Mouse (Mus musculus) thymus, postnatal 14 days (tissue): ENCODE results near the gene Rpl23.
A peak's percentile ranks its signal among the peaks of the same experiment; 100 is the strongest.
"Not testable (repeated sequence)": the region's sequence is repeated elsewhere in the genome, so short reads cannot be mapped to it uniquely, and the experiment has no call there.

ENCODE experiments used
- DNase-seq: peaks from one replicate; pipeline ENCODE4 v3.0.0; 2021

Rpl23 gene

DNA sequence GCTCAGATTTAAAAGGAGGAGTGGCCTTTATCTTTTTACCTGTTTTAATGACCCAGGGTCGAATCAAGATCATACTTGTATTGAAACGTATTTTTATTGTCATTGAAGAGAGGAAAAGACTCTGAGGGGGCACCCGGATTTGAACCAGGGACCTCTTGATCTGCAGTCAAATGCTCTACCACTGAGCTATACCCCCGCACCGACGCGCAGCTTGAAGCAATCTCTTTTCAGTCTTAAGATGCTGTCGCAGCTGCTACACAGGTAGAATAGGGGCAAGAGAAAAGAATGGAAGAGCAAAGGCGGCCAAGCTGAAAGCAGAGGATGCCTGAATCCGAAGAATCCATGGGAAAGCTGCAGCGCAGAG is 16.5 kb upstream of the Rpl23 start, which contains the start of gene Lasp1:
TSS of gene Lasp1 (plus strand) at position 219 of the 364 bp plus-strand sequence.
- DNase-seq = peak; percentile 93

DNA sequence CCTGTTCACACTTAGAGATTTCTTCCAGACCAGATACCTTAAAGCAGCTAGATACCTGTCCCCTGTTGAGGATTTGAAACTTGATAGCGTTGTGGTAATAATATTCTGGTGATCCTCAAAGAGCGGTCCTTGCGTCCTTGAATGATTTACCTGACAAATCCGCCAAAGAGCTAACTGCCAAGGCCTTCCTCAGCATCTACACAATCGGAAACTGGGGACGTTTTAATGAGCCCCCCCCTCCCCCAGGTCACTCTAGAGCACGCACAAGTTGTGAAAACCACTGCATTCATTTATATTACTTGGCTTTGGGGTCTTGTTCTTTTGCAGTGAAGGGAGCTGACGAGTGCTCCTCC is 15.8 kb upstream of the Rpl23 start:
- no peak for DNase-seq

DNA sequence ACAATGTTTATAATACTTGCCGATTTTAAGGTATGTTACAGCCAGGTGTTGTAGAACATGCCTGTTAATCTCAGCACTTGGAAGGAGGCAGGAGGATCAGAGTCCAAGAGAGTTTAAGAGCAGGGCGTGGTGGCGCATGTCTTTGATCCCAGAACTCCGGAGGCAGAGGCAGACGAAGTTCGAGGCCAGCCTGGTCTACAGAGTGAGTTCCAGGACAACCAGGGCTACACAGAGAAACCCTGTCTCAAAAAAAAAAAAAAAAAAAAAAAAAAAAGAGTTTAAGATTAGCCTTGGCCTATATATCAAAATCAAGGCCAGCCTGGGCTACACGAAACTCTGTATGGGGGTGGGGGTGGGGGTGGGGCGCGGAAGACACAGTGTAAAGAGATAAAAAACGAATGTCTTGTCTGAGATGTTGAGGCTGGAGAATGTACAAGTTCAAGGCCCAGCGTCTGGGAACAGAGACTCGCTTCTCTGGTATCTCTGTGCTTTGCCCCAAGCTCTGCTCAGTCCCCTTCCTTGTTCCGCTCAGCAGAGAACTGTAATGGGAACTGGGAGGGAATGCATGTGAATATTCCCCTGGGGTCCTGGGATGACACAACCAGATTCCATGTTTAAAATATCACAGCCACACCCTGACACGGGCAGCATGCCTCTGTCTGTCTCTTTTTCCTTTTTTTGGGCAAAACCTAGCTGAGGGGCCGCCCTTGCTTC is 15.3 kb upstream of the Rpl23 start:
- DNase-seq = no peak

DNA sequence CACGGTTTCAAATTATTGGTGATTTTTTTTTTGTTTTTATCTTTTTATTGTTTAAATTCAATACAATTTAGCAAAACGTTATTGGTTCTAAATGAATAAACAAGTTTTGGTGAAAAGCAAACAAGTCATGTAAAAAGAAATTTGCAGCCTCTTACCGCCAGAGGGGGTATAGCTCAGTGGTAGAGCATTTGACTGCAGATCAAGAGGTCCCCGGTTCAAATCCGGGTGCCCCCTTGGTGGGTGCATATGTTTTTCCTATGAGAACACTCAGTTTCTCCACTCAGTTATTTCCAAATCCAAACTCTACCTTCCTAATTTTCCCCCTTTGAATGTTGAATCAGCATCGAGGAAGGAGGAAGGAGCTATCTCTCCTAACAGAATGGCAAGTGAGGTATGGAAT is 14.7 kb upstream of the Rpl23 start:
- DNase-seq = peak; percentile 83

DNA sequence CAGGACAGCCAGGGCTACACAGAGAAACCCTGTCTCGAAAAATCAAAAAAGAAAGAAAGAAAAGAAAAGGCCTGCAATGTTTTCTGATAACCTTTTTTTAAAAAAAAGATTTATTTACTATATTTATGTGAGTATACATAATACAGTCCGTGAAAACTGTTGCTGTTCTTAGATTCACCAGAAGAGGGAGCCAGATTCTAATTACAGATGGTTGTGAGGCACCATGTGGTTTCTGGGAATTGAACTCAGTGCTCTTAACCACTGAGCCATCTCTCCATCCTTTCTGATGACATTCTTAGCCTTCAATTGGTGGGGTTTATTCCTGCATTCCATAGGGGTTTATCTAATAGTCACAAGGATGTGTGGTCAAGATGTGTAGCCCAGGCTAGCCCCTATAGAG is 10.9 kb upstream of the Rpl23 start:
- DNase-seq = peak; percentile 74

DNA sequence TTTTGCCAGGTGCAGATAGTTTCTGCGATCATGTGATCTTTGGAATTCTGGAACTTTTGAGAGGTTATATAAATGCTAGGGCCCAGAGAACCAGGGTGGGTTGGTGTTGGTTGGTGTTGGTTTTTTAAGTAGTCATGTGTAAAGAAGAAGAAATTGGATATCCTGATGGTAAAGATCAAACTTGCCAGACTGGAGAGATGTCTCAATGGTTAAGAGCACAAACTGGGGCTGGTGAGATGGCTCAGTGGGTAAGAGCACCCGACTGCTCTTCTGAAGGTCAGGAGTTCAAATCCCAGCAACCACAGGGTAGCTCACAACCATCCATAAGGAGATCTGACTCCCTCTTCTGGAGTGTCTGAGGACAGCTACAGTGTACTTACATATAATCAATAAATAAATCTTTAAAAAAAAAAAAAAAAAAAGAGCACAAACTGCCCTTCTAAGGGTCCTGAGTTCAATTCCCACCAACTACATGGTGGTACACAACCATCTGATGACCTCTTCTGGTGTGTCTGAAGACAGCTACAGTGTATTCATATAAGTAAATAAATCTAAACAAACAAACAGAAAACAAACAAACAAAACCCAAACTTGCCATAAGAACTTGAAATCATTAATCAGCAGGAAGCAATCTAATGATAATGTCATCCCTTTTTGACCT is 8.7 kb upstream of the Rpl23 start:
- not testable (repeated sequence) for DNase-seq

DNA sequence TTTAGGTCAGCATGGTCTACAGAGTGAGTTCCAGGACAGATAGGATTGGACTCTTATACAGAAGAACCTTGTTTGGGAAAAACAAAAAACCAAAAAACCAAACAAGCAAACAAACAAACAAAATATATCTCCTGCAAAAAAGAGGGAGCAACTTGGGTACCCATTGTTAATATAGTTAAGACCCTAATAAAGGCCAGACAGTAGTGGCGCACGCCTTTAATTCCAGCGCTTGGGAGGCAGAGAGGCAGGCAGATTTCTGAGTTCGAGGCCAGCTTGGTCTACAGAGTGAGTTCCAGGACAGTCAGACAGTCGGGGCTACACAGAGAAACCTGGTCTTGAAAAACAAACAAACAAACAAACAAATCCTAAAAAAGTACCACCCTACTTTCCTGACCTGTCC is 7.5 kb upstream of the Rpl23 start:
- DNase-seq = no peak

DNA sequence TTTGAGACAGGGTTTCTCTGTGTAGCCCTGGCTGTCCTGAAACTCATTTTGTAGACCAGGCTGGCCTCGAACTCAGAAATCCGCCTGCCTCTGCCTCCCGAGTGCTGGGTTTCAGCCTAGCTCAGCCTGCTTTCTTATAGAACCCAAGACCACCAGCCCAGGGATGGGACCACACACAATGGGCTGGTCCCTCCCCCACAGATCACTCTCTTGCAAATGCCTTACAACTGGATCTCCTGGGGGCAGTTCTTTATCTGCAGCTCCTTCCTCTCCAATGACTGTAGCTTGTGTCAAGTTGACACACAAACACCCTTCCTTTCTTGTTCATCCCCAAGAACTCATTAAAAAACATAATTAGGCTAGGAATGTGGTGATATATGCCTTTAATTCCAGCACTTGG is 5.7 kb upstream of the Rpl23 start:
- DNase-seq = no peak

DNA sequence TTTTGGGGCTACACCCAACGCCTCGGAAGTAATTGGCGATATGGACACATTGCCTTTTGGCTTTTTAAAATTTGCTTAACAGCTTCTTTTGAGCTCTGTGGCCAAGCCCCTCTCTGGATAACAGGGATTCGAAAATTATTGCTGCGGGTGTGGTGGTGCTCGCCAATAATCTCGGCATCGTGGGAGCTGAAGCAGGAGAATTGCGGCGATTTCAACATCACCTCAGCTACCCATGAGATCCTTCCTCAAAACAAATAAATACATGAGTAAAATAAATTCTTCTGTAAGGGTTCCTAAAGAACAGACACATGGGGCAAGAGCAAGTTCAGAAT is 293 bp upstream of the Rpl23 start:
- DNase-seq = no peak

DNA sequence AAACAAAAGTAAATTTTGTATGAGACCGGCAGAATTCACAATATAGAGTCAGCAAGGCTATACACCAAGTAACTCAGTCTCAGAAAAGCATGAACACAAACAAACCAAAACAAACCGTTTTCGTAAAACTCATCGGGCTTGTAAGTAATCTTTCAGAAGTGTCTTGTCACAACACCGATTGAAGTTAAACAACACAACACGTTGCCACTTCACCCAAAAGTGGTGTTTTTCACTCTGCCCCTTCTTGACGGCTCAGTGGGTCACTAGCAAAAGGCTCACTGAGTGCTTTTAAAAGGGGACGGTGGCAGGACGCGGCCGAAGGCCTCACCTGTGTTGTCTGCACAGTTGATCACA is 782 bp downstream of the Rpl23 start:
- DNase-seq = no peak

DNA sequence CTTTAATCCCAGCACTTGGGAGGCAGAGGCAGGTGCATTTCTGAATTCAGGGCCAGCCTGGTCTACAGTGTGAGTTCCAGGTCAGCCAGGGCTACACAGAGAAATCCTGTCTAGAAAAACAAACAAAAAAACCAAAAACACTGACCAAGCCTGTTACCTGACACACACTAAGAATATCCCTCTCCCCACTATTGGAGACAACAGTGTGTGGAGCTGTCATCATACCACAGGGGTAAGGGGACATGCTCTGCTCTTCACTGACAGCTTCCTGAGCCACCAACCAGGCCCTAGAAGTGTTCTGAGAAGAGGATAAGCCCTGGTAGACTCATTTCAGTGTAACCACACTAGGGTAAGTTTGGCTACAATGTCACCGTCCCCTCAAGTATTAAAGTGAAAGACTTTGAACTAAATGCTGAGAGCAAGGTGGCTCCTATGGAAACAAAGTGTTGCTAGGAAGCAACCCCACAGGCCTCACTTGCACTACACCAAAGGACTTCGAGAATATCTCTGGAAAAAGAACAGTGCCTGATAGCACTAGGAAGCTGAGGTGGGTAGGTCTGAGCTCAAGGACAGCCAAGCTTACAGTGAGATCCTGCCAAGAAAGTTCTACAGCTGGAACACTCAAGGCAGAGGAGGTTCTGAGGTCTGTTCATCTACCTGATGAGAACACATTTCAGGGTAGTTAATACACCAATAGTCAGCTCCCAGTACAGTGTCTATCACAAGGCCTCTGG is 2.1 kb downstream of the Rpl23 start:
- no peak for DNase-seq

DNA sequence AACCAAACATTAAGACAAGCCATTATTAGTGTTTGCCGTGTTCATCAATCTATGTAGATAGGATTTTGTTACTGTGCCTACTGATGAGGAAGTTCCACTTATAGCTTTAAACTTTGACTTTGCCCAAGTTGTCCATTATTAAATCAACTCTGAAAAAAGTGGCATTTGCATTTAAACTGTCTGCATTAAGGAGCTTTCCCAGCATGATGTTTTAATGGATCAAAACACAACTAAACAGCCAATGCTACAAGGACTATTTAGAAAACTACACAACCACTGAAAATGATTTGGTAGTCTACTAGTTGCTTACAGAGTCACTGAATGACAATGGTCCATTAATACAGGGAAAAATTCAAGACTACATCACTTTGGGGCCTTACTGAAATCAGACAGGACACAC is 3.3 kb downstream of the Rpl23 start:
- DNase-seq = no peak

DNA sequence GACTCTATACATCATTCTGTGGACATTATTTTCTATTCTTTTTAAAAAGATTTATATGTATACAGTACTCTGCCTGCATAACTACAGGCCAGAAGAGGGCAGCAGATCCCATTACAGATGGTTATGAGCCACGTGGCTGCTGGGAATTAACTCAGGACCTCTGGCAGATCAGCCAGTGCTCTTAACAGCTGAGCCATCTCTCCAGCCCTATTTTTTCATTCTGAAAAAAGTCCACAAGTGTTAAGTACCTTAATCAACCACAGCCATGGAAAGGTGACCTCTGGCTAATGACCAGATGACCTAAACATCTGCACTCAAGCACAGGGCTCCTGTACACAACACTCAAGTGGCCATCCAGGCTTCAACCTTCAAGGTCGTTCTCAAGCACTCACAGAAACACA is 5.1 kb downstream of the Rpl23 start:
- peak; percentile 34 for DNase-seq

DNA sequence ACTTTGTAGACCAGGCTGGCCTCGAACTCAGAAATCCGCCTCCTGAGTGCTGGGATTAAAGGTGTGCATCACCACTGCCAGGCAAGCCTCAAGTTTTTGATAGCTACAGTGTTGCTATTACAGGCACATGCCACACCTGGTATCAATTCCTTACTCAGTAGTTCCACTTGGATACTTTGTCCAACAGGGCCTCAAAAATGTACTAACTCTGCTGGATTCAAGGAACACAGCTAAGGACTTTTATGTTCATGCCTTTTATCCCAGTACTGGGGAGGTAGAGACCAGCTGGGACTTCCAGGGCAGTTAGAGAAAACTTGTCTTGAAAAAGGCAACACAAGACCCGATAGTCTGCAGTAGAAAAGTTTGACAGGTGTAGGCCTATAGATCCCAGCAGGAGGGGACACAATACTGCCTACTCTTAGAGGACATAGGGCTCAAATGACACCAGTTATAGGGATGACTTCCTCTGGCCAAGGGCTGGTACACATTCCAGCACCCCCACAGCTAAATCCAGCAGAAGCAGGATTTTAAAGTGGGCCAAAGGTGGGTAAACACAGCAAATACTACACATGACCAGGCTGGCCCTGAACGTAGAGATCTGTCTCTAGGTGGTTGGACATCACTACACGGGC is 5.6 kb downstream of the Rpl23 start:
- no peak for DNase-seq

DNA sequence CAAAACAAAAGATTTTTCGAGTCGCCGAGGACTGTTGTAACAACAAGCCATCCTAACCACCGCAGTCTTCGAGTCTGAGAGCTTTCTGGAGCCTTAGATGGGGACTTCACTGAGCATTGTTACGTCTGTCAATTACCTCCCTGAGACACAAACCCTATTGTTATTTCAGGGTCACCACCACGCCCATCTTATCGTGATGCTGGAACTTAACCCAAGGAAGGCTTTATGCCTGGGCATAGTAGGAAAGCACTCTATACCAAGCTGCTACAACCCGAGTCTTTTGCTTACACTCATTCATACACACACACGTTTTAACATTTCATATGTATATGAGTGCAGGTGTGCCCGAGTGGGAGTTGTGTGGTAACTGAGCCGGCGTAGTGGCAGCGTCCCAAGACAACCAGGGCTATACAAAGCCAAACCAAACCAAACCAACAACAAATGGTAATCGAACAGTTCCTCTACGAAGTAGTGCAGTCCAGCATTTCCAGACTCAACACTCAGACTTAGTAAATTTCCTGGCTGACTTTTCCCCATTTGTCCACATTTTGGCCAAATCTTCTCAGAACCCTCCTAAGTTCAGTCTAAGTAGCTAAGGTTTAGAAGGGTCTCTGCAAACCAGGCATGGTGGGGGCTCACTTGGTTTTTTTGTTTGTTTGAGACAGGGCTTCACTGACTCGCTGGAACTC is 6.3 kb downstream of the Rpl23 start, which contains the start of gene 1700001P01Rik:
TSS of gene 1700001P01Rik (minus strand) at position 111 of the 689 bp plus-strand sequence.
- no peak for DNase-seq

DNA sequence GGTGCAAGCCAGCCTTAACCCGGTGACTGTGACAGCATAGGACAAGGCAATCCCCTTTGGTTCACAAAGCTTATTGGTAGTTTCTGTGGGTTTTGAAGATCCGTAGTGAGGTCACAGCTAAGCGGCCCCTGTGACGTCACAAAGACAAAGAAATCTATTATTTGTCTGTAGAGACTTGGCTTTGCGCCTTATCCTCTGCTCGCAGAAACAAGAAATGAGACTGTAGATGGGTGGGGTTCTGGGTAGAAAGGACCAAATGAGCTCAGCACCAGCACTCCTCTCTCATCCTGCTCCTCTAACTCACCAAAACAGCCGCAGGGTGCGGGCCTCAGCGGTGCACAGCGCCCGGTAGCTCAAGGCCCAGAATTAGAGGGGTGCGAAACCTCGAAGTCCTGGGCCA is 7.1 kb downstream of the Rpl23 start:
- DNase-seq = no peak

DNA sequence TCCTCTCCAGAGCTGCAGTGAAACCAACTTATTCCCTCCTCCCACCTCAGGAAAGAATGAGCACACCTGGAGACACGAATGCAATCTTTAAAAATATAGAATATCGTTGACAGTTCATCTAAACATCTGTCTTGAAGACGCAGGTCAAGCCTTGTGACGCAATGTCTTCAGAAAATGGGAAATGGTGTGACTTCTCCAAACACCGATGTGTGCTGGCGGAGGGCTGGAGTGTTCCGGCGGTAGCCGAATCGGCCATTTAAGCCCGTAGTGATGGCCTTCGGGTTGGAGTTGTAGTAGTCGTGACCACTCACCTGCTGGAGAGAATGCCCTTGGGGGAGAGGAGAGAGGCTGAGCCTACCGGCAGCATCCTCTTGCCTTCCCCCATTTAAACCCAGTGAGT is 10.8 kb downstream of the Rpl23 start:
- DNase-seq = no peak

DNA sequence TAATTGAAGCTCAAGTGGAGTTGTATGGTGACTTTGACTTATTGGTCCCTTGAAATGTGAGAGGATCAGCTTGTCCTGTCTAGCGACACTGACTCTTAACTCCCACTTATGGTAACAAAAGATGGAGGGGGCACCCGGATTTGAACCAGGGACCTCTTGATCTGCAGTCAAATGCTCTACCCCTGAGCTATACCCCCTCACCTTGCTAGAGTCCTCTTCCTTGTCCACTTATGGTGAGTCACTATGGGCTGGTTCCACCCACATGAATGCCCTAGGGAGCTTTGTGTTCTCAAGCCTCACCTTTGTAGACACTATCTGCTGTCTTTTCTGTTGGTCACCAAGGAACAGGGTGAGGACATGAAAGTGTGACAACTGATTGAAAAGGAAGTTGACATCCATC is 12.5 kb downstream of the Rpl23 start:
- DNase-seq = no peak

DNA sequence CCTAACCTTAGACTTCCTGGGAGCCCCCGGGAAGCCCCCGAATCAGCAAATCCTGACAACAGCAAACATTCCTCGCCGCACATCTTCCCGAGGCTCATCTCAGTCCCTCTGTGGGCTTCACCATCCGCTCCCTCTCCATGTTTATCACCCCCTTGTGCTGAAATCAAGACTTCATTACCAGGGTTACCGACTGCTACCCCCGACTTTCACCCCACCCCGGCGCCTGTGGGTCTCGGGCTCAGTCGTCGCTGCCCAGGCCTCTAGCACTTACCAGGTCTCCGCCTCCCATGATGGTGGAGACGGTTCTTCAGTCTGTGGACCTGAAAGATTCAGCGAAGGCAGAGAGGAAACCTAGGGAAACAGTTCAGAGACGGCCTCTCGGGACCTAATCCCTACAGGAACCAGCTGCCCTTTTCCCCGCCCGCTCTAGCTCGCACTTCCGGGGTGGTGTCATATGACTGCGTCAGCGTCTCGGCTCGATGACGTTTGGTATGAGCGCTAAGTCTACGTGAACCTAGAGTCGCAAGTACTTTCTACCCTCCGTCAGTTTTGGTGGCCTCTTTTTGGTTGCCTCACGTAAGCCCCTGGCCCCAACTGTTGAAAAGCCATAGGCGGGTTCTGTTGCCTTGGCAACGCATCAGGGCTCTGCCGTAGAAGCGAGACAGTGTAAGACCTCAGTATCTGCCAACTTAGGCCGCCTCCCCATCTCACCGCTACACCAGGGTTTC is 15.9 kb downstream of the Rpl23 start, which contains the start of gene Cwc25:
TSS of gene Cwc25 (minus strand) at position 403 of the 728 bp plus-strand sequence.
- DNase-seq = peak; percentile 95

DNA sequence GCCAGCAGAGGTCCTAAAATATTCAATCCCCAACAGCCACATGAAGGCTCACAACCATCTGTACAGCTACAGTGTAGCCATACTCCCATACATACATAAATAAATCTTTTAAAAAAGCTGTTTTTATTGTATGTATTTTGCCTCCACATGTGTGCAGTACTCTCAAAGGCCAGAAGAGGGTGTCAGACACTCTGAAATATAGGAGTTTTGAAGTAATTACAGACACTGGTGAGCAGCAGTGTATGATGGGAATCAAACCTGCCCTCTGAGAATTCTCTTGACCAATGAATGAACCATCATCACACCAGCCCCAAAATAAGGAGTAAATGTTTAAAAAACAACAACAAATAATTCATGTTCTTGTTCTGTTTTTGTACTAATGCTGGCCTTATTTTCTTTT is 20.6 kb downstream of the Rpl23 start:
- no peak for DNase-seq

DNA sequence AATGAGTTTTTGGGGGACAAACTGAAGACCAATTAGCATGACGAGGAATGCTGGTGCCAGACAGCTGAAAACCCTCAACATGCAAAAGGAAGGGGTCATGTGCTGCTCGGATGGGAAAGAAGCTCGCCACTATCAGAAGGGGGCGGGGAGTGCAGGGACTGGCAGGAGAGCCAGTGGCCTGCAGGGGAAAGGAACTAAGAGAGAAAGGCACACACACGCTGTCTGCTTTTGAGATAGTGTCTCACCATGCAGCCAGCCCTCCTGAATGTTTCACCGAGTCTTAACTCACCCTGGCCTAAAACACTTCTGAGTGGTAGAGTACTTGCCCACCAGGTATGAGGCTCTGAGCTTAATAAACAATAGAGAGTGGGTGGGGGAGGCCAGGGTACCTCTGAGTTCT is 23.3 kb downstream of the Rpl23 start:
- no peak for DNase-seq

DNA sequence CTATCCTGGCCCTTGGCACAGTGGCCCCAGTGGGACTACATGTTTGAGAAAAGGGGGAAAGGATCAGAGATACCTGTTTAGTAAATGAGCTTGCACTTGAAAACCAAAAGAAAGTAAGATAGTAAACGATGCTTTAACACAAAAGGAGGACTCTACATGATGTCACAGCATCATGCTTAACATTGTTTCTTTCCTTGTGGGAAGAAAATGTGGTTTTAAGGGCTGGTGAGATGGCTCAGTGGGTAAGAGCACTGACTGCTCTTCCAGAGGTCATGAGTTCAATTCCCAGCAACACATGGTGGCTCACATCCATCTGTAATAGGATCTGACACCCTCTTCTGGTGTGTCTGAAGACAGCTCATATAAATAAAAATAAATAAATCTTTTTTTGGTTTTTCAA is 24.1 kb downstream of the Rpl23 start:
- DNase-seq = no peak

DNA sequence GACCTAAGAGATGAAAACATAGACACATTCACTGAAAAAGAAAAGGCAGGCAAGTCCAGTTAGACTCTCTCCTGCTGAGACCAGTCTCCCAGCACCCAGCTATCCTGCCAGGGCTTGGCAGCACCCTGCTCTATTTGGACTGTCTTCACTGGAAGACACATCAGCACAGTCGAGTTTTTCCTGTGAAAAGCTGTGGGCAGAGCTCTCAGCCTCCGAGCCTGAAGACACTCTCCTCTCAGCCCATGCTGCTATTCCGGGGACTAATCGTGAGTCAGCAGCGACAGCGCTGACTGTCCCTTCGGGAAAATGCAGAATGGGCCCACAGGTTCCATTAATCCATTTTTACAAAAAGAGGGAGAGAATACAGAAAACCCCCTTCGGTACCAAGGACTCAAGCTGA is 29.0 kb downstream of the Rpl23 start:
- DNase-seq = no peak
